Mouse (Mus musculus): ENCODE results near the gene Naaladl1. TPM values are rescaled to one million over a fixed set of nuclear protein-coding genes. Genes with fewer than 3 reads are reported as not detected.

The Naaladl1 gene
- polyA plus RNA-seq, 1 experiment = 0.35 TPM

GRCm38 (mm10) chr19:6163872-6164547, 58.4 kb downstream of the Naaladl1 start:
- Histone ChIP-seq H3K27me3 (ENCODE audit: control insufficient read depth) (peaks cover 4% of the 10 kb centered on the region; the same call in 1 of the 2 replicates), H3K4me3 (replicated peaks) (no peak overlapping the region), H3K4me1 (ENCODE audit: control insufficient read depth) (peaks cover 9% of the 10 kb centered on the region), H3K36me3 (ENCODE audit: control insufficient read depth) (no peaks in the 10 kb centered on the region), H3K9me3 (ENCODE audit: control insufficient read depth, low read length) (no peaks in the 10 kb centered on the region)
- TF ChIP-seq TAL1 (IDR thresholded peaks at IDR 0.05; ENCODE audit: low read length) = no peak
- no peak for TF ChIP-seq GATA1 (IDR thresholded peaks at IDR 0.05; ENCODE audit: low read length)

Other genes with a start within 250 kb of the Naaladl1 start
- 0.74 and 0.75 TPM in 2 replicates for gene Frmd8, start 230.5 kb upstream of the Naaladl1 start, polyA plus RNA-seq (2012)
- 0.07 TPM in 1 of 2 replicates, not detected in the other for gene Slc25a45, start 228.0 kb upstream of the Naaladl1 start, polyA plus RNA-seq (2012)
- gene Tigd3, start 211.6 kb upstream of the Naaladl1 start, polyA plus RNA-seq (2012) = 0.12 and 0.28 TPM in 2 replicates
- 2.7 and 8.5 TPM in 2 replicates for gene Dpf2, start 192.8 kb upstream of the Naaladl1 start, polyA plus RNA-seq (2012)
- 0.10 and 0.13 TPM in 2 replicates for gene Cdc42ep2, start 181.0 kb upstream of the Naaladl1 start, polyA plus RNA-seq (2012)
- 6.6 and 6.8 TPM in 2 replicates for gene Pola2, start 141.6 kb upstream of the Naaladl1 start, polyA plus RNA-seq (2012)
- gene Slc22a20, start 119.6 kb upstream of the Naaladl1 start, polyA plus RNA-seq (2012) = not detected in 2 replicates
- gene Capn1, start 89.9 kb upstream of the Naaladl1 start, polyA plus RNA-seq (2012) = 38.5 and 46.1 TPM in 2 replicates
- 9.5 and 10.2 TPM in 2 replicates for gene Syvn1, start 59.2 kb upstream of the Naaladl1 start, polyA plus RNA-seq (2012)
- gene Mrpl49, start 48.0 kb upstream of the Naaladl1 start, polyA plus RNA-seq (2012) = 4.9 and 6.3 TPM in 2 replicates
- gene Fau, start 47.9 kb upstream of the Naaladl1 start, polyA plus RNA-seq (2012) = 521 and 530 TPM in 2 replicates
- 8.6 and 9.3 TPM in 2 replicates for gene Znhit2, start 44.6 kb upstream of the Naaladl1 start, polyA plus RNA-seq (2012)
- gene Tm7sf2, start 37.4 kb upstream of the Naaladl1 start, polyA plus RNA-seq (2012) = 0.31 and 1.4 TPM in 2 replicates
- gene Vps51, start 28.6 kb upstream of the Naaladl1 start, polyA plus RNA-seq (2012) = 3.9 and 4.9 TPM in 2 replicates
- gene Tmem262, start 25.7 kb upstream of the Naaladl1 start, polyA plus RNA-seq (2012) = not detected in 2 replicates
- gene Gm28374, start 23.5 kb upstream of the Naaladl1 start, polyA plus RNA-seq (2012) = 0.06 TPM in 1 of 2 replicates, not detected in the other
- gene Zfpl1, start 20.8 kb upstream of the Naaladl1 start, polyA plus RNA-seq (2012) = 5.1 and 6.9 TPM in 2 replicates
- 2.2 and 2.3 TPM in 2 replicates for gene Cdca5, start 20.8 kb upstream of the Naaladl1 start, polyA plus RNA-seq (2012)
- 1.3 and 1.4 TPM in 2 replicates for gene AC131692.1, start 11.4 kb upstream of the Naaladl1 start, polyA plus RNA-seq (2012)
- gene Sac3d1, start 12.9 kb downstream of the Naaladl1 start, polyA plus RNA-seq (2012) = 7.2 TPM in 2 replicates
- 87.4 and 91.3 TPM in 2 replicates for gene Snx15, start 22.5 kb downstream of the Naaladl1 start, polyA plus RNA-seq (2012)
- 0.03 TPM in 1 of 2 replicates, not detected in the other for gene Batf2, start 35.2 kb downstream of the Naaladl1 start, polyA plus RNA-seq (2012)
- 9.5 and 10.8 TPM in 2 replicates for gene Arl2, start 35.8 kb downstream of the Naaladl1 start, polyA plus RNA-seq (2012)
- not detected in 2 replicates for gene Majin, start 78.6 kb downstream of the Naaladl1 start, polyA plus RNA-seq (2012)
- gene Gpha2, start 120.6 kb downstream of the Naaladl1 start, polyA plus RNA-seq (2012) = not detected in 2 replicates
- 2.8 and 3.0 TPM in 2 replicates for gene Ppp2r5b, start 130.1 kb downstream of the Naaladl1 start, polyA plus RNA-seq (2012)
- 5.6 and 6.0 TPM in 2 replicates for gene Atg2a, start 135.9 kb downstream of the Naaladl1 start, polyA plus RNA-seq (2012)
- 31.6 and 32.9 TPM in 2 replicates for gene Ehd1, start 170.9 kb downstream of the Naaladl1 start, polyA plus RNA-seq (2012)
- 0.62 and 0.69 TPM in 2 replicates for gene Cdc42bpg, start 200.7 kb downstream of the Naaladl1 start, polyA plus RNA-seq (2012)
- 6.4 and 8.3 TPM in 2 replicates for gene Men1, start 229.2 kb downstream of the Naaladl1 start, polyA plus RNA-seq (2012)
- 1.2 and 2.1 TPM in 2 replicates for gene Map4k2, start 235.4 kb downstream of the Naaladl1 start, polyA plus RNA-seq (2012)